Mouse (Mus musculus) hindbrain, embryonic 13.5 days (tissue): ENCODE measurements around the gene Hist1h3d. TPM values are rescaled to one million over a fixed set of nuclear protein-coding genes. Genes with fewer than 3 reads are reported as not detected.

Experiments
- microRNA-seq: library from miRNA; unstranded; fragments of <30 nt; microRNA quantifications from one replicate; pipeline ENCODE4, GENCODE M21; 2016
- polyA plus RNA-seq: library from polyadenylated mRNA; unstranded; fragments of >200 nt; fragmentation: Nextera tagmentation; extraction: Ambion mirVana; gene quantifications from 2 replicates; pipeline ENCODE4 v1.2.1, GENCODE M21; 2015

The Hist1h3d gene
- polyA plus RNA-seq, 1 experiment from 2014 or later = 2.7 TPM

Small RNAs within 50 kb of the gene (microRNA-seq; reads per million reads assigned to microRNA genes)
- gene Gm44297 (not detected), gene Gm44359 (not detected), gene Gm44394 (not detected)

Other genes starting within 250 kb of the Hist1h3d start
- 54.5 and 58.1 TPM in 2 replicates for gene Zfp322a, start 206.6 kb upstream of the Hist1h3d start, polyA plus RNA-seq
- gene Abt1, start 151.9 kb upstream of the Hist1h3d start, polyA plus RNA-seq = 9.9 and 10.2 TPM in 2 replicates
- 0.06 TPM in 1 of 2 replicates, not detected in the other for gene Btn1a1, start 109.9 kb upstream of the Hist1h3d start, polyA plus RNA-seq
- gene Btn2a2, start 86.9 kb upstream of the Hist1h3d start, polyA plus RNA-seq = 0.12 TPM in 1 of 2 replicates, not detected in the other
- 4.2 and 5.7 TPM in 2 replicates for gene Hist1h4h, start 44.7 kb upstream of the Hist1h3d start, polyA plus RNA-seq
- gene Hist1h2af, start 41.9 kb upstream of the Hist1h3d start, polyA plus RNA-seq = 2.4 TPM in 1 of 2 replicates, not detected in the other
- 1.8 and 3.0 TPM in 2 replicates for gene Hist1h3g, start 40.3 kb upstream of the Hist1h3d start, polyA plus RNA-seq
- gene Hist1h2bh, start 32.4 kb upstream of the Hist1h3d start, polyA plus RNA-seq = 0.29 TPM in 1 of 2 replicates, not detected in the other
- gene Hist1h3f, start 31.7 kb upstream of the Hist1h3d start, polyA plus RNA-seq = 0.38 TPM in 1 of 2 replicates, not detected in the other
- gene Hist1h4f, start 24.1 kb upstream of the Hist1h3d start, polyA plus RNA-seq = 0.83 TPM in 1 of 2 replicates, not detected in the other
- 0.10 and 0.16 TPM in 2 replicates for gene Hist1h1d, start 22.5 kb upstream of the Hist1h3d start, polyA plus RNA-seq
- gene Hist1h3e, start 13.4 kb upstream of the Hist1h3d start, polyA plus RNA-seq = 2.1 and 2.8 TPM in 2 replicates
- 26.4 and 29.3 TPM in 2 replicates for gene Hist1h2ae, start 4.5 kb upstream of the Hist1h3d start, polyA plus RNA-seq
- gene Hist1h2bg, start 4.4 kb upstream of the Hist1h3d start, polyA plus RNA-seq = 2.8 TPM in 2 replicates
- 1.2 and 3.0 TPM in 2 replicates for gene Hist1h2bf, start 1.6 kb upstream of the Hist1h3d start, polyA plus RNA-seq
- 0.61 and 2.7 TPM in 2 replicates for gene Hist1h2ad, start 1.4 kb upstream of the Hist1h3d start, polyA plus RNA-seq
- 50.0 and 52.6 TPM in 2 replicates for gene Hist1h4d, start 5.8 kb downstream of the Hist1h3d start, polyA plus RNA-seq
- gene Hist1h2be, start 45.4 kb downstream of the Hist1h3d start, polyA plus RNA-seq = 1.2 and 1.6 TPM in 2 replicates
- 7.9 and 8.8 TPM in 2 replicates for gene Hist1h1e, start 46.8 kb downstream of the Hist1h3d start, polyA plus RNA-seq
- 0.38 and 0.54 TPM in 2 replicates for gene Hist1h2ac, start 108.2 kb downstream of the Hist1h3d start, polyA plus RNA-seq
- 17.8 and 23.1 TPM in 2 replicates for gene Hist1h2bc, start 108.4 kb downstream of the Hist1h3d start, polyA plus RNA-seq
- not detected in 2 replicates for gene Hist1h1t, start 120.1 kb downstream of the Hist1h3d start, polyA plus RNA-seq
- gene Hist1h4c, start 122.7 kb downstream of the Hist1h3d start, polyA plus RNA-seq = 3.9 and 4.4 TPM in 2 replicates
- gene Hfe, start 135.1 kb downstream of the Hist1h3d start, polyA plus RNA-seq = 5.4 and 5.6 TPM in 2 replicates
- 8.8 and 9.7 TPM in 2 replicates for gene Hist1h1c, start 163.0 kb downstream of the Hist1h3d start, polyA plus RNA-seq
- 1.3 and 1.9 TPM in 2 replicates for gene Hist1h3c, start 169.8 kb downstream of the Hist1h3d start, polyA plus RNA-seq
- gene Hist1h2bb, start 171.0 kb downstream of the Hist1h3d start, polyA plus RNA-seq = 0.86 and 1.7 TPM in 2 replicates
- gene Hist1h2ab, start 175.4 kb downstream of the Hist1h3d start, polyA plus RNA-seq = 10.5 and 12.7 TPM in 2 replicates
- gene Hist1h3b, start 176.5 kb downstream of the Hist1h3d start, polyA plus RNA-seq = 4.2 and 4.4 TPM in 2 replicates
- gene Hist1h4b, start 181.2 kb downstream of the Hist1h3d start, polyA plus RNA-seq = 1.4 TPM in 1 of 2 replicates, not detected in the other
- not detected in 2 replicates for gene Hist1h4a, start 185.5 kb downstream of the Hist1h3d start, polyA plus RNA-seq
- 1.9 and 2.5 TPM in 2 replicates for gene Hist1h3a, start 186.6 kb downstream of the Hist1h3d start, polyA plus RNA-seq
- gene Hist1h1a, start 187.9 kb downstream of the Hist1h3d start, polyA plus RNA-seq = 0.56 and 1.2 TPM in 2 replicates
- gene Trim38, start 194.2 kb downstream of the Hist1h3d start, polyA plus RNA-seq = not detected in 2 replicates
- not detected in 2 replicates for gene Slc17a2, start 231.2 kb downstream of the Hist1h3d start, polyA plus RNA-seq